Mouse (Mus musculus): Measurements from ENCODE around the gene Hoxa11.

GRCm38 (mm10) chr6:52217459-52217768, 28.2 kb downstream of the Hoxa11 start:
- peak; percentile 95 for TF ChIP-seq USF1 (IDR thresholded peaks at IDR 0.05; ENCODE audit: low read depth)
- TF ChIP-seq TCF3 (IDR thresholded peaks at IDR 0.05; ENCODE audit: insufficient read length, low read depth), result no peak
- no peak for TF ChIP-seq E2F4 (IDR thresholded peaks at IDR 0.05; ENCODE audit: insufficient read depth)
- peak in 2 of 3 experiments; percentile 30 to 42 for TF ChIP-seq MYOG (IDR thresholded peaks at IDR 0.05; ENCODE audit: control insufficient read depth in 1 of 3, insufficient read depth in 1 of 3, insufficient read length in 2 of 3, low read depth in 2 of 3)
- TF ChIP-seq POLR2A (IDR thresholded peaks at IDR 0.05; ENCODE audit: insufficient read length, low read depth), result peak; percentile 84
- TF ChIP-seq MAX (IDR thresholded peaks at IDR 0.05; ENCODE audit: low read depth), result no peak

All from myocyte (in vitro differentiated cells).